Mouse (Mus musculus): ENCODE results near the gene Rnf19b. TPM values are rescaled to one million over a fixed set of nuclear protein-coding genes. Genes with fewer than 3 reads are reported as not detected.

The Rnf19b gene
- polyA plus RNA-seq (2014; fragmentation: Nextera tagmentation; extraction: Ambion mirVana), result 7.9 and 8.5 TPM in 2 replicates

DNA sequence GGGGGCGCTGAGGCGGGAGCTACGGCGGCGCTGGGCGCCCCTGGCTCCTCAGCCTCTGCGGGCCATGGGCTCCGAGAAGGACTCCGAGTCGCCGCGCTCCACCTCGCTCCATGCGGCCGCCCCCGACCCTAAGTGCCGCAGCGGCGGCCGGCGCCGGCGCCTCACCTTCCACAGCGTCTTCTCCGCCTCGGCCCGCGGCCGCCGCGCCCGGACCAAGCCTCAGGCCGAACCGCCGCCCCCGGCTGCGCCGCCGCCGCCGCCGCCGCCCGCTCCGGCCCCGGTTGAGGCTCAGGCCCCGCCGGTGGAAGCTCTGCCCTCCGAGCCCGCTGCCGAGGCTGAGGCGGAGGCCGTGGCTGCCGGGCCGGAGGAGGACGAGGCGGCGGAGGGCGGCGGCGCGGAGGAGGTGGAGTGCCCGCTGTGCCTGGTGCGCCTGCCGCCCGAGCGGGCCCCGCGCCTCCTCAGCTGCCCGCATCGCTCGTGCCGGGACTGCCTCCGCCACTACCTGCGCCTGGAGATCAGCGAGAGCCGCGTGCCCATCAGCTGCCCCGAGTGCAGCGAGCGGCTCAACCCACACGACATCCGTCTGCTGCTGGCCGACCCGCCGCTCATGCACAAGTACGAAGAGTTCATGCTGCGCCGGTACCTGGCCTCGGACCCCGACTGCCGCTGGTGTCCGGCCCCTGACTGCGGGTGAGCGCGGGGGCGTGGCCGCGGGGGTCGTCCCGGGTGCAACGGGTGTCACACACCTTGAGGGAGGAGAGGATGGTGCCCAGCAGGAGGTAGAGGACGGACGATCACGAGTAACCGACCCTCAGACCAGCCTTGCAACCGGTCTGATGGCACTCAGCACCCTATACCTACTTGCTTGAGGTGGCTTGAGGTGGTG lies at the start of gene Rnf19b:
TSS of gene Rnf19b (plus strand) at position 65 of the 886 bp plus-strand sequence.
- Histone ChIP-seq H3K27me3 (ENCODE audit: insufficient read depth, low read length) (no peaks in the 10 kb centered on the region), H3K9me3 (ENCODE audit: low read depth, low read length) (no peaks in the 10 kb centered on the region), H3K36me3 (ENCODE audit: insufficient read depth) (no peaks in the 10 kb centered on the region), H3K9ac (peak within 1 kb of the TSS; percentile 91), H3K27ac (ENCODE audit: low read depth) (peak within 1 kb of the TSS; percentile 88), H3K4me3 (ENCODE audit: low read depth, low read length) (peak within 1 kb of the TSS; percentile 86), H3K4me2 (peak within 1 kb of the TSS; percentile 100), H3K4me1 (ENCODE audit: insufficient read depth) (peaks cover 5% of the 10 kb centered on the region; the same call in 1 of the 2 replicates)
- no peak for TF ChIP-seq CTCF (IDR thresholded peaks at IDR 0.05; ENCODE audit: low read depth)
- DNase-seq (peak; percentile 48), ATAC-seq (ENCODE audit: insufficient read depth) (peak; percentile 61)
- under 1% methylated on average over 93 of the region's 107 CpGs for WGBS

DNA sequence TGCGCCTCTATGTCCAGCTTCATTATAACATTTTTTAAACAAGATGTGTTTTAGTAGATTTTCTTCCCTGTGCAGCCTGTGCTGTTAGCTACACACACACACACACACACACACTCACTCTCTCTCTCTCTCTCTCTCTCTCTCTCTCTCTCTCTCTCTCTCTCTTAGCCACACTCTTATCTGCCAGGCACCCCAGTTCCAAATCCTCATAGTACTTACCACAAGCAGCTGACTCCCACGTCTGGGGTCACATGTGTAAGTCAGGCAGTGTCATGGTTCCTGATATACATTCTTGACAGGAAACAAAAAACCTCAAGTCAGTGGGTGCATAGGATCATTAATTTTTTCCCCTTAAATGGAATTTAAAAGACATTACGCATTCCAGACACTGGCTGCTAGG lies 49.4 kb upstream of the Rnf19b start:
- no peak overlapping the region for H3K4me2 ChIP-seq
- DNase-seq (no peak), ATAC-seq (ENCODE audit: insufficient read depth) (no peak)
- H3K27ac ChIP-seq (ENCODE audit: low read depth), result no peak overlapping the region
- no peaks in the 10 kb centered on the region for H3K9me3 ChIP-seq (ENCODE audit: low read depth, low read length)
- H3K27me3 ChIP-seq (ENCODE audit: insufficient read depth, low read length), result no peaks in the 10 kb centered on the region
- H3K4me3 ChIP-seq (ENCODE audit: low read depth, low read length), result no peak overlapping the region
- no peak for TF ChIP-seq CTCF (IDR thresholded peaks at IDR 0.05; ENCODE audit: low read depth)
- 62% methylated on average over 3 of the region's 3 CpGs for WGBS
- H3K4me1 ChIP-seq (ENCODE audit: insufficient read depth), result no peaks in the 10 kb centered on the region
- H3K36me3 ChIP-seq (ENCODE audit: insufficient read depth), result peaks cover 67% of the 10 kb centered on the region
- H3K9ac ChIP-seq, result no peak overlapping the region

DNA sequence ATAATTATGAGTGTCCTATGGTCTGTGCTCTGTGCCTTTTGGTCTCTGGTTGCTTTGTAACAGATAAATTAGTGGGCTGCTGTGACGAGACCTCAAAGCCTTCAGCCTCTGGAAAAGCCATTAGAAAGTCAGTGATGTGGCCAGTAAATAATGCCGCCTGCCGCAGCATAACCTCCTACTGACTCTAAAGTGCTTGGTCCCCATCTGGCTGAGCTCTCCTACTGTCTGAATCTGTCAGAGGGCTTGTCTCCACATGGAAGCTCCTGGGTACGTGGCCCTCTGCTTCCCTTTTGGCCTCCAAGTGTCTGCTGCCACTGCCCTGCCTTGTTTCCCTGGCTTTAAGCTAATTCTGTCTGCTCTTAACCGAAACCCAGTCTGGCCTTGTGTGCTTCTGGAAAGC lies 48.5 kb upstream of the Rnf19b start:
- no peak overlapping the region for H3K4me2 ChIP-seq
- 73% methylated on average over 5 of the region's 5 CpGs for WGBS

DNA sequence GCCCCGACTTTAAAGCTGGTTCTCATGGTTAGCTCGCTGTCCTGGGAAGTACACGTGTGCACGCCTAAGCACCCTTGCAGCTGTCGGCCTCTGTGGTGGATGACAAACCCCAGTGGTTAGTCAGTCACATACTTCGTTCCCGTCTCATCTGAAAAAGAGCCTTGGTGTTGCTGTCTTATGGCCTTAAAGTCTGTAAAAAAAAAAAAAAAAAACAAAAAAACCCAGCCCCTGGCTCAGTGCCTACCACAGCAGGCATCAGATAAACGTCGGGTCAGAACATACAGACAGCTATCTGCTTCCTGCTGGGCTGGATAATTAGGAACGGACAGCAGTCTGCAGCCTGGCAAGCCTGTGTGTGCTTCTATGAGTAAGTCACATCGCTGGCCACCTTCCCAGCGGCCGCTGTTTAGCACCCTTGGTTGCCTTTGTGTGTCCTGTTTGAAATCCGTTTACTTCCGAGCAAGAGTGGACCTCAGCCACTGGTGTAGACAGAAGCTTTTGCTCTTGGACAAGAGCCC lies 46.4 kb upstream of the Rnf19b start:
- H3K4me1 ChIP-seq (ENCODE audit: insufficient read depth), result peaks cover 8% of the 10 kb centered on the region
- no peak overlapping the region for H3K4me3 ChIP-seq (ENCODE audit: low read depth, low read length)
- no peaks in the 10 kb centered on the region for H3K27me3 ChIP-seq (ENCODE audit: insufficient read depth, low read length)
- ATAC-seq (ENCODE audit: insufficient read depth), result peak; percentile 59
- no peak overlapping the region for H3K4me2 ChIP-seq
- peak overlapping the region; percentile 71 for H3K27ac ChIP-seq (ENCODE audit: low read depth)
- no peak for TF ChIP-seq CTCF (IDR thresholded peaks at IDR 0.05; ENCODE audit: low read depth)
- 37% methylated on average over 15 of the region's 15 CpGs for WGBS
- H3K36me3 ChIP-seq (ENCODE audit: insufficient read depth), result peaks cover 43% of the 10 kb centered on the region
- no peak overlapping the region; the same call in 1 of the 2 replicates for H3K9ac ChIP-seq
- DNase-seq, result peak; percentile 87
- no peaks in the 10 kb centered on the region for H3K9me3 ChIP-seq (ENCODE audit: low read depth, low read length)

More for the DNA sequence above, 48.5 kb upstream of the Rnf19b start:
- Histone ChIP-seq H3K4me1 (ENCODE audit: insufficient read depth) (no peaks in the 10 kb centered on the region), H3K36me3 (ENCODE audit: insufficient read depth) (peaks cover 60% of the 10 kb centered on the region), H3K4me3 (ENCODE audit: low read depth, low read length) (no peak overlapping the region), H3K9me3 (ENCODE audit: low read depth, low read length) (no peaks in the 10 kb centered on the region), H3K27ac (ENCODE audit: low read depth) (no peak overlapping the region), H3K9ac (no peak overlapping the region; the same call in 1 of the 2 replicates), H3K27me3 (ENCODE audit: insufficient read depth, low read length) (no peaks in the 10 kb centered on the region)
- ATAC-seq (ENCODE audit: insufficient read depth) (no peak), DNase-seq (no peak)
- no peak for TF ChIP-seq CTCF (IDR thresholded peaks at IDR 0.05; ENCODE audit: low read depth)

DNA sequence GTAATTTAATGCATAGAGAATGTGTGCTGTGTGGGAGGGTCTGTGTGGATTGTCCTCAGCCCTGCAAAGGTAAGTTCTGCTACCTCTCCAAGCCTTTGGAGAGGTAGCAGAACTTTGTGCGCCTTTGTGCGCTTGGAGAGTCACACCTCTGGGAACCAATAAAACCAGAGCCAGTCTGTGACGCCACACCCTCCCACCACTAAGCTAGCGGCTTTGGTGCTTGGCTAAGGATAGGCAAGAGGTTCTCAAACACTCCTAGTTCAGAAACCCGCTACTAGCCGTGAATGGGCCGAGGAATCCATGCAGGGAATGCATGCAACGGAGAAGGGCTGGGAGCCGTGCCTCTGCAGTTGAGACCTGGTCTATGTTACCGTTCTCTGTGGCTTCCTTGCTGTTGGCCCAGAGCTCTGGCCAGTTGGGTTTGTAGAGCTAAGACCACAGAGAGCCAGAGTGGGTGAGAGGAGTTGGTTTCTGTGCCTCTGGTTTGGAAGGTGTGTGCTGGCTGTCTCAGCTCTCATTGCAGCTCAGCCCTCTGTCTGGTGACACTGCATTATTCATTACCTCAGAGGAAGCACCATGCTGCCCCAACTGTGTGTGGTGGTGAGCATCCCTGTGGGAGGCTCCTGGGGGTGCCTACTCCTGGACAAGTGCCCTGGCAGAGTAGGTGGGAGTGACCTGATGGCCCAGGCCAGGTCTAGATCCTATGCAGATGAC lies 44.8 kb upstream of the Rnf19b start:
- Histone ChIP-seq H3K27me3 (ENCODE audit: insufficient read depth, low read length) (no peaks in the 10 kb centered on the region), H3K4me1 (ENCODE audit: insufficient read depth) (peaks cover 8% of the 10 kb centered on the region), H3K9me3 (ENCODE audit: low read depth, low read length) (no peaks in the 10 kb centered on the region), H3K4me3 (ENCODE audit: low read depth, low read length) (no peak overlapping the region), H3K27ac (ENCODE audit: low read depth) (no peak overlapping the region), H3K36me3 (ENCODE audit: insufficient read depth) (peaks cover 26% of the 10 kb centered on the region), H3K9ac (no peak overlapping the region), H3K4me2 (no peak overlapping the region)
- no peak for DNase-seq
- 45% methylated on average over 10 of the region's 10 CpGs for WGBS
- no peak for ATAC-seq (ENCODE audit: insufficient read depth)
- no peak for TF ChIP-seq CTCF (IDR thresholded peaks at IDR 0.05; ENCODE audit: low read depth)

DNA sequence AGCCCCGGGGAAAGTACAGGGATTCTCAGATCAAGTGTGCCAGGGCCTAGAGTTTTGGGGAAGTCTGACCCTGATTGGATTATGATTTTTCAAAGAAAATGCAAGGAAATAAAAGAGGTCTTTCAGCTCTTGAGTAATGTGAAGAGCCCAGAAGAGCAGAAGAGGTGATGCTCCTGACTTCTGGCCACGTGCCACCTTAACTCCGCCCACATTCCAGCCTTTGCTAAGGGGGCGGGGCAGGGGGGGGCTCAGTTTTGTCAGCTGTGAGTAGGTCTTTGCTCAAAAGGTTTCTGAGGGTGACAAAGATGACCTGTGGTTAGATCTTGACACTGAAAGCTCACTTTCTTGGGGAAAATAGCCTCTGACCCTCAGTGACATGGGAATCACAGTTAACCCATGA lies 41.7 kb upstream of the Rnf19b start:
- ATAC-seq (ENCODE audit: insufficient read depth) (no peak), DNase-seq (peak; percentile 60)
- H3K27me3 ChIP-seq (ENCODE audit: insufficient read depth, low read length), result no peaks in the 10 kb centered on the region
- H3K4me1 ChIP-seq (ENCODE audit: insufficient read depth), result peaks cover 16% of the 10 kb centered on the region
- no peak overlapping the region for H3K9ac ChIP-seq
- no peaks in the 10 kb centered on the region for H3K36me3 ChIP-seq (ENCODE audit: insufficient read depth)
- 17% methylated on average over 4 of the region's 4 CpGs for WGBS
- H3K4me3 ChIP-seq (ENCODE audit: low read depth, low read length), result no peak overlapping the region
- H3K9me3 ChIP-seq (ENCODE audit: low read depth, low read length), result no peaks in the 10 kb centered on the region
- TF ChIP-seq CTCF (IDR thresholded peaks at IDR 0.05; ENCODE audit: low read depth), result no peak
- peak overlapping the region; percentile 38; the same call in 1 of the 2 replicates for H3K4me2 ChIP-seq
- no peak overlapping the region for H3K27ac ChIP-seq (ENCODE audit: low read depth)

DNA sequence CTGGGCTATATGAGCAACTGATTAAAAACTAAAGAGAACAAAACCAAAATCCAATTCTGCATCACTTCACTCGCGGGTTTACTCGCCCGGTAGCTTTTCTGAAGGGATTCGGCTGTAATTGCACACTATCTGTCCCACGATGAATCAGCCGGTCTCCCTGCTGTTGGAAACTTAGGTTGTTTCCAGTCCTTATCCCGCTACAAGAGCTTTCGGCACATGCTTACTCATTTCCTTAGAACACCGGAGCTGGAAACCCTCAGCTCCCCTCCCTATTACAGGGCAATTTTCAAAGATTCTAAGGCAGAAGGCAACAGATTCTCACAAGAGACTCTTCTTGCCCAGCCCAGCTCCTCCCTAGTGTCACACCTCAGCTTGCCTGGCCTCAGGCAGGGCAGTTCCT lies 40.9 kb upstream of the Rnf19b start:
- H3K9me3 ChIP-seq (ENCODE audit: low read depth, low read length), result no peaks in the 10 kb centered on the region
- no peak overlapping the region for H3K27ac ChIP-seq (ENCODE audit: low read depth)
- DNase-seq (no peak), ATAC-seq (ENCODE audit: insufficient read depth) (no peak)
- H3K4me1 ChIP-seq (ENCODE audit: insufficient read depth), result peaks cover 19% of the 10 kb centered on the region
- no peak overlapping the region for H3K4me3 ChIP-seq (ENCODE audit: low read depth, low read length)
- H3K27me3 ChIP-seq (ENCODE audit: insufficient read depth, low read length), result no peaks in the 10 kb centered on the region
- no peak for TF ChIP-seq CTCF (IDR thresholded peaks at IDR 0.05; ENCODE audit: low read depth)
- no peak overlapping the region for H3K4me2 ChIP-seq
- no peak overlapping the region for H3K9ac ChIP-seq
- 83% methylated on average over 10 of the region's 10 CpGs for WGBS
- H3K36me3 ChIP-seq (ENCODE audit: insufficient read depth), result no peaks in the 10 kb centered on the region
